Mouse (Mus musculus): ENCODE measurements at regions not wholly inside any gene's neighbourhood (a gene's known extent, or its start where the extent isn't known, plus 50 kb on each side); places are given as distances from the start of the nearest gene placed in this dataset.

DNA sequence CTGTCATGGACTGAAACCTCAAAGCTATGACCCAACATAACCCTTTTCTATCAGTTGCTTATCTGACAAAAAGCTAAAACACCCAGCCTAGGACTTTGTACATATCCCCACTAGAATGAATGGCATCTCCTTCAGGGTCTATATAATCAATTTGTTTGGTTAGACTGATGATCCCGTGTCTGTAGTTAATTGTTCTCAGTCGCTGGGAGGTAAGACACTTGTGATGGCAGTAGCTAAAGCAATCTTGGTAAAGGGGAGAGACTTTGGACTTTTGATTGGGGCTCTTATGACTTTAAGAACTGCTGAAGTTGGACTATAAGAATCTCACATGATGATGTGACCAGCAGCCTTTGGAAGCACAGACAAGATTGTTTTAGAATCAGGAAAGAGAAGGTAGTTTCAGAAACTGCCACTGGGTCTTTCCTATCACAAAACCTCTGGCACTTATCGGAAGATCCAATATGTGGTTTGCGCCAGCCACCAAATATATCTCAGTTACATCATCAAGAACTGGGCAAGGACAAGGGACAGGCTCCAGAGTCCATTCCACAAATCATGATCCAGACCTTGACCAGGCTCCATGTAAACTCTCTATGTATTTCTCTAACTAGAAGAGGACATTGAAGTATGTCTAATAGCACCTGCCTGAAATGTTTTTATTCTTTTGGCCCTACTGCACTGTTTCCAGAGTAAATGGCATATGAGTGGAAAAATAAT, 183.1 kb downstream of the Sp3 start:
- DNase-seq (ENCODE audit: low spot score in 2 of 2) = no peak

DNA sequence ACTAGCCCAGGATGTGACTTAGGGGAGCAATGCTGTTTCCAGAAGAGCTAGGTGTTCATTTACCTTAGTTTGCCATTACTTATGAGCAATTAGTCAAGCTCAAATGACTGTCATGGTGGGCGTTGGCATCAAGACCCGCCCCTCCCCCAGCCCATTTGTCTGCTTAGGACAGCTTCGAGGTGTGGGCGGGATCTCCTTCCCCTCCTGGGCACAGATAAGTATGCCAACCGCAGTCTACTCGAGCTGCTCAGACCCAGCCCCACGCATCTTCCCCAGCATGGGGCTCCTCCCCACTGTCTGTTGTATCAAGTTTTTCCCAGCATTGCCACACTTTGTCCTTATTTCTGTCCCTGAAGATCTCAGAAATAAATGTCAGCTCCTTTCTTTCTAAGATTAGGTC, 179.6 kb downstream of the Sp3 start:
- no peak for DNase-seq (ENCODE audit: low spot score in 2 of 2)

DNA sequence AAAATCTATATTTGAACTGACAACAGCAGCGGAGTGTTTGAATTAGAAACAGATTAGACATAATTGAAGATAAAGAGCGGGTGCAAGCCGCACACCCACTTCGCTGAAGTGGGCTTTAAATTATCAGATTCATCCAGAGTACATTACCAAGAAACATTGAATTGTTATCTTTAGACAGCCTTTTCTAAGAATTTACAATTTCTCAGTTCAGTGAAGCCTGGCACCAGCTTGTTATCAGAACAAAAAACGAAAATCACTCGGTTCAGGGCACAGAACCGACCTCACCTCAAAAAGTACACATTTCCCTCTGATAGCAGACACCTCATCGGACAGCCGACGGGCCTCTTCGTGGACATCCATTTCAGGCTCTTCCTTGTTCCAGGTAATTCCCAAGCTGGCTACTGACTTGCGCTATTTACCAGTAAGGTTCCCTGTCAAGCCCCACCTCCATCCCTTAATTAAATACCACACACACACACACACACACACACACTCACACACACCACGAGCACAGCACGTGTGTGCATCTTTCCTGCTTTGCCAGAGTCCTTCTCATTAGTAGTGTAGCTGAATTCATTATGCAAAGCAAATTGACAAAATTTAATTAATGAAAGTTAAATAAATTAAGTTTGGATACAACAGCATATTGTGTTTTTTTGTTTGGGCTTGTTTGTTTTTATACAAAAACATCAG, 166.8 kb downstream of the Sp3 start:
- no peak for DNase-seq (ENCODE audit: low spot score in 2 of 2)

DNA sequence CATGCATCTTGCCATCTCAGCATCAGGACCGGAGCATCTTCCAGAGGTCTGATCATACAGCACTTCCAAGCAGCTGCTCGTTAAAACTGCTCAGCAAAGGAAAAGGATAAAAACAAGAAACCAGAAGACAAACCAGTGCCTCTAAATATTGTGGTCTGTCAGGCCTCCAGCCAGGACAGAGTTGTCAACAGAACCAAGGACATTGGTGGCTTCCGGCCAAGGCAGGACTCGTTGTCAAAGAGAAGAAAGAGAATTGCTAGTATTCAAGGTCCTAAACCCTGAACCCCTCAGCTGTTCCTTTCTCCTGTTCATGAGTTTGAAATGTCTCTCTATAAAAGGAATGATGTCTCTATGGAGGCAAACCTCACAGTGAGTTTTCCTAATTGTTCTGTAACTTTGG, 155.0 kb downstream of the Sp3 start:
- no peak for DNase-seq (ENCODE audit: low spot score in 2 of 2)

DNA sequence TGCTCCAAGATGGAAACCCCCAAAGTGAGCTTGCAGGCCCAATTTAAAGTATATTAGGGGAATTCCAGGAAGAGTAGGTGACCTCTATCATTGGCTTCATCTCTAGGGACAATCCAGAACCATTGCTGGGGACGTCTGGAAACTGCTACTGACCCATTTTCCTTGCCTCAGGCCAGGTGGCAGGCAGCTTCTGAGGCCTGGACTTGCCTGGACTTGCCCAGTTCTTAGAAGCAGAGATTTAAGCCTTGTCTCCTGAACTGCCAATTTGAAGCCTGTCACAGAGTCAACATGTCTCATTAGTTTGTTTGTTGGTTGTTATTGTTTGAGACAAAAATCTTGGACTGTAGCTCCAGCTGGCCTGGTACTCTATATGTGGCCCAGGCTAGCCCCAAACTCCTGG, 151.1 kb downstream of the Sp3 start:
- no peak for DNase-seq (ENCODE audit: low spot score in 2 of 2)

DNA sequence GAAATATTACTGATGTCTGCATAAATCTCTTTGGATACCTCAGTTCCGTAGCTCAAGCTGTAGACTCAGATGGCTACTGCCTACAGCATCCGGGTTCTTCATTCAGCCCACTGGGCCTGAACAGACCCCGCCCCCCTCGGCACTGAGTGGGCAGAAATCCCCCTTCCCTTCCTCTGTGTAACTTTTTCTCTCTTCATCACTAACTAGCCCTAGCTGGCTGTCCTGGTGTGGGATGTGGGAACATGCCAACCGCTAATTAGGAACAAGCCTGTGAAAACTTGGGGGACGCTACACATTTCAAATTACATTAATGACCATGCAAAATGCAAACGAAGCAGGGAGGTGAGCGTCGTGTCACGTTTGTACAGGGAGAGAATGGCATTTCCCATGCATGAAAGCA, 147.5 kb downstream of the Sp3 start:
- no peak for DNase-seq (ENCODE audit: low spot score in 2 of 2)

DNA sequence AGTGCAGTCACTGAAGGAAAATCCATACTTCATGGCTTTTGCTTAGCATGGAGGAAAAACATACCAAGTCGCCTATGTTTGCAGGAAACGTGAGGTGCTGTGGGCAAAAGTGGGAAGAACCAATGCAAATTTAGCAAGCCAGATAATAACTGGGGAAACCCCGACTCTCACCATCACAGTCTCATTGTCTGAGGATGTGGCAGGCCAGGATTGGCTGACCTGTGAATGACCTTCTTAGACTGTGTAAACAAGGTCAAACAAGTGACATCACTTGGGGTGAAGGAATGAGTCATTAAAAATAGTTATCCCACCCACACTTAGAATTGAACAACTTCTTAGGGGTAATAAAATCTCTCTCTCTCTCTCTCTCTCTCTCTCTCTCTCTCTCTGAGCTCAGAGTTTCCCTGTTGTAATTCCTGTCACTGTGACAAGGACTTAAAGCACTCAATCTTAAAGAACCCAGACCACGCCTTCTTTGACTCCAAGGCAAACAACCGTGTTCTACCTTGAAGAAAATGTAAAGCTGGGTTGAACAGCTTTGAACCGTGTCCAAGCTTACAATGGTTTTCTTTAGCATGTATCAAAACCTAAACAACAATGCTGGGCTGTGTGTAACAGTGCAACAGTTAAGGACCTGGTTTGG, 142.0 kb downstream of the Sp3 start:
- no peak for DNase-seq (ENCODE audit: low spot score in 2 of 2)

DNA sequence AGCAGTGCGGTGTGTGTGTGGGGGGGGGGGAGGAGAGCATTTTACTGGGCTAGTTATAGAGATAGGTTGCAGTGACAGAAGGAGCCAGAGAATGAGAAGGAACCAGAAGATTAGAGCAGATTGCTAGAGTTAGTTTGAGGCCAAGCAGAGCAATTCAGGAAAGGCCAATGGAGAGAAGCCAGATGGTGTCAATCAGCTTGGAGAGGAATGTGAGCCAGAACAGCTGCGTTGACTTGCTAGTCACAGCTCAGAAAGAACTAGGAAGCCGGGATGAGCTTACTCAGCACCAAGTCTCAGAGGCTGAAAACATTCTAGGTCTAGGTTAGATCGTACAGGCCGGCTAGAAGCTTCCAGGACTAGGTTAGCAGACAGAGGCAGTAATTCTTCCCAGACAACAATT, 140.6 kb downstream of the Sp3 start:
- peak in 1 of 2 experiments; percentile 30 for DNase-seq (ENCODE audit: low spot score in 2 of 2)

DNA sequence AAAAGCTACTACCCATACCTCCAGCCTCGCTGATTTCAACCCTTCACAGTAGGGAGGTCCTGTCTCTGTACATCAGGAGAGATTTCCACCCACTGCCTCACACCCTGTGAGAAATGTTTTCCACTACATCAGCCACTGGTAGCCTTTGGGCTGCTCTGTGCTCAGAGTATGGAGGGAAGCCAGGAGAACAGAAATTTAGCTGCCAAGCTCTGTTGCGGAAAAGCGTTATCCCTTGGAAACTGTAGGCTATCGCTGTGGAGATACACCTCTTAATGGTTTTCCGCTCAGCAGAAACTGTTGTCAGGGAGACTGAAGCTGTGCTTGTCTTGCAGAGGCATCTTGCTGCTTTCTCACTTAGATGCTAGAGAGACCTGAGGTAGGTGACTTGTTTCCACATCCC, 138.9 kb downstream of the Sp3 start:
- DNase-seq (ENCODE audit: low spot score in 2 of 2) = peak in 1 of 2 experiments; percentile 13

DNA sequence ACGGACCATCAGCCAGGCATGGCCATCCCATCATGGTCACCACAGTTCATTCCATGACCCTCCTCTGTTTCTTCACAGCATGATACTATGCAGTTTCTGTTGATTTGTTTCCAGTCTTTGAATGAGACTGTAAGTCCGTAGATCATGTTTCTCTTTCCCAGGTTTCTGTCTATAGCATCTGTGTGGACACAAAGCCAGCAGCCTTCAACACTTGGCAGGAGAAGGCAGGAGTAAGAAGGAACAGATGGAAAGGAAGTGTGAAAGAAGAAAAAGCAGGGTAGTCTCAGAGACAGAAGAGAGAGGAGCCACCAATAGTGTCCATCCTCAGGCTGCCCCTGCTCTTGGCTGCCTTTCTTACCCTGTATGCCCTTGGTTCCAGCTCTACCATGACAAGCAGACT, 136.6 kb downstream of the Sp3 start:
- DNase-seq (ENCODE audit: low spot score in 2 of 2) = no peak

DNA sequence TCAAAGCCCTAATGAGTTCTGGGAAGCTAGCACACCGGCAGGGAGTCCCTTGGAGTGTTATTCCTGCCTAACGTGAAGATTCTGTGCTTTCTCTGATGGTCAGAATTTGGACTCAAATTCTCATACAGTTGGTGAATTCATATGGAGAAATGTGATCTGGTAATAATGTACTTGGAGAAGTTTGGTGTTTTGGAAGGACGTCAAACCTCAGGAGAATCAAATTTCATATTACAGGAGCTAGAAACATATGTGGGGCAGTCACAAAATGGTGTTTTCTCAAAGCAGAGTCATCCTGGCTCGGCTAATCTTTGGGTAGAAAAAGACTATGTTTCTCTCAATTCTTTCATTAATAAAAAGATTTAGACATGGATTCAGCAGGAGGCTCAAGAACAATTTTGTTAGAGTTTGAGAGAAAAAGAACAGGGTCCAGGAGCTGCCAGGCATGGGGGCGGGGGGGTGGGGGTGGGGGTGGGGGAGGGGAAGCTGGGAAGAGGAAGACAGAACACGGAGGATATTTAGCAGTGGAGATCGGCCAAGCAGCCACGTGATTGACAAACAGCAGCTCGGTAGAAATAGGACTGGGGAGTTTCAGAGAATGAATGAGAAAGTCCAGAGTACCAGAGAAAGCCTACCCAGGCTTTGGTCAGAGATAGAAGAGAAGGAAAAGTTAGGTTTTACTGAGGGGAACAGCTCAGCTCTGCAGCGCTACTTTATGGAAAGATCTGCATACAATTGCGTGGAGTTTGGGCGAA, 130.6 kb downstream of the Sp3 start:
- no peak for DNase-seq (ENCODE audit: low spot score in 2 of 2)

DNA sequence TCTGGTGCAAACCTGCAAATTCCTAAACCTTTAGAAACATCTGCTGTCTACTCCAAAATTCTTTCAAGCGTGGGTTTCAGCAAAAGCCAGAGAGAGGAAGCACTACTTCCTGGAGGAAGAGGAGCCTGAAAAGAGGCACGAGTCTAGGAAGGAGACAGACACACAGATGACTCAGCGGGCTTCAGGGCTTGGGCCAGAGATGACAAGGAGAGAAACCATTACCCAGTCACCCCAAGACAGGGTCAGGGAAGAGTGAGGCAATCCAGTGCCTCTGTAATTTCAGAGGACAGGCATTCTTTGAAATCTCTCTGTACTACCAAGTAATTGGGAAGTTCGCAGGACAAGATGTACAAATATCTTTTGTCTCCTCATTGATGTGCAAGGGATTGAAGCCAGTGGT, 127.7 kb downstream of the Sp3 start:
- no peak for DNase-seq (ENCODE audit: low spot score in 2 of 2)

DNA sequence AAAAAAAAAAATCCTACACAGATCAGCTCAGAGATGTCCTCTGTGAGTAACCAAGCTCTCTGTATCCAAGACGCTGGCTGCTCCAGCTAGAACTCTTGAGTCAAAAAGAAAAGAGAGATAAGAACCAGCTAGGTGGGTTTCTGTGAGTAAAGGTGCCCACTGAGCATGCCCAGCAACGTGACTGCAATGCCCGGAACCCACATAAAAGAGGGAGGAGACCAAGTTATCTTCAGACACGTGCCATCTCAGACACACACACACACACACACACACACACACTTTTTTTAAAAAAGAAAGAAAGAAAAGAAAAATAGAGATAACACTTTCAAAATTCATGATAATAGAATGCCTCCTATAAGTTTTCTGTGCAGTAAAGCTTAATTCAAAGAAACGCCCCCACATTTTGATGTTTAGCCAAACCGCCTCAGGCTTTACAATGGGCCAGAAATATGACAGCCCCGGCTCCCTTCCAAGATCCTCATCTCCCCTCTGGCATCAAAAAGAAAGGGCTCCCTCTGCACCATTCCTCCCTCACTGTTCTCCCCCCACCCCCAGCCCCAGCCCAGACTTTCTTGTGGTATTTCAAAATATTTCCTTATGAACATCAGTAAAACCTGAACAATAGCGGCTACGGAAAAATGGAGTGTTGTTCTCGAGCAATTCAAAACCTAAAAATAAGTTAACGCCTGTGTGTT, 124.8 kb downstream of the Sp3 start:
- no peak for DNase-seq (ENCODE audit: low spot score in 2 of 2)

DNA sequence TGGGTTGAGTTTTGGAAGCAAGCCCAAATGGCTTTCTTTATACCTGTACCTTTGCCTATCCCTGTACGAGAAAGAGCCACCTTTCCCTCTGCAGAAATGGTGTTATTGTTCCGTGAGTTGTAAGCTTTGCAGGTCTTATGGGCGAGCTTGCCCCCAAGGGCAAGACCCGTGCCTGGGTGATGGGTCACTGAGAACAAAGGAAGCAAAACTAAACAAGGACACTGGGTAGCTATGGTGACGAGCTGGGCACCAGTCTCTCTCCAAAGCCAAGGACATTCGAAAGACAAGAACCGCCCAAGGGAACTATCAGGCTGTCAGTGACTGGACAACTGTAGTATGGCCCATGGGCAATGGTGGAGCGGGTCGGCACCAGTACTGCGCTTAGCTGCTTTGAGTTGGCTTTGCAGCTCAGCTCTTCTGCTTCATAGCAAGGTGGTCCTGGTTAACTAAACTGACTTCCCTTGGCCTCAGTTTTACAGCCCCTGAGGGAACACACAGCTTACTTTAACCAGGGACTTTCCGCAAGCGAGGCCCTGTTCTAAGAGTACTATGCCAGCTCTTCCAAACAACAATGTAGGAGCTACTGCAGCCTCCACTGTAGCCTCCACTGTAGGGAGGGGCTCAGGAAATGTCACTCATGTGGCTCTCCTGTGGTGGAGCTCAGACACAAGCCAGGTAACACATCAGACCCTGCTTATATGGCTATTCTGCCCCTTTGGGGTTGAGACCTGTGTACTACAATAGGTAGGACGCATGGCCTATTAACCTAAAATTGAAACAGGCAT, 124.1 kb downstream of the Sp3 start:
- no peak for DNase-seq (ENCODE audit: low spot score in 2 of 2)

DNA sequence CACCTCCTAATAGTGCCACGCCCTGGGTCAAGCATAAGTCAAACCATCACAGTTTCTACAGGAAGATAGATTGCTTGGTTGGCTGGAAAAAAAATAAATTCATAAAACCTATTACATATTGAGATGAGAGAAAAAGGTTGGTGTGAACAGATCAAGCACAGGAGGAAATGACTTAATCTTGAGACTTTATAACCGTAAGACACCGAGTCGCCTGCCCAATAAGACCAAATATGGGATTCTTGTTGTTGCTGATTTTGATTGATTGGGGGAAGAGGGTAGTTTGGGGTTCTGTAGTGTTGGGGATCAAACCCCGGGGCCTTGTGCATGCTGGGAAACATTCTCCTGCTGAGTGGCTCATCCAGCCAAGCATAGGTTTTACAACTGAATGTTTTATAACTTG, 122.9 kb downstream of the Sp3 start:
- no peak for DNase-seq (ENCODE audit: low spot score in 2 of 2)

DNA sequence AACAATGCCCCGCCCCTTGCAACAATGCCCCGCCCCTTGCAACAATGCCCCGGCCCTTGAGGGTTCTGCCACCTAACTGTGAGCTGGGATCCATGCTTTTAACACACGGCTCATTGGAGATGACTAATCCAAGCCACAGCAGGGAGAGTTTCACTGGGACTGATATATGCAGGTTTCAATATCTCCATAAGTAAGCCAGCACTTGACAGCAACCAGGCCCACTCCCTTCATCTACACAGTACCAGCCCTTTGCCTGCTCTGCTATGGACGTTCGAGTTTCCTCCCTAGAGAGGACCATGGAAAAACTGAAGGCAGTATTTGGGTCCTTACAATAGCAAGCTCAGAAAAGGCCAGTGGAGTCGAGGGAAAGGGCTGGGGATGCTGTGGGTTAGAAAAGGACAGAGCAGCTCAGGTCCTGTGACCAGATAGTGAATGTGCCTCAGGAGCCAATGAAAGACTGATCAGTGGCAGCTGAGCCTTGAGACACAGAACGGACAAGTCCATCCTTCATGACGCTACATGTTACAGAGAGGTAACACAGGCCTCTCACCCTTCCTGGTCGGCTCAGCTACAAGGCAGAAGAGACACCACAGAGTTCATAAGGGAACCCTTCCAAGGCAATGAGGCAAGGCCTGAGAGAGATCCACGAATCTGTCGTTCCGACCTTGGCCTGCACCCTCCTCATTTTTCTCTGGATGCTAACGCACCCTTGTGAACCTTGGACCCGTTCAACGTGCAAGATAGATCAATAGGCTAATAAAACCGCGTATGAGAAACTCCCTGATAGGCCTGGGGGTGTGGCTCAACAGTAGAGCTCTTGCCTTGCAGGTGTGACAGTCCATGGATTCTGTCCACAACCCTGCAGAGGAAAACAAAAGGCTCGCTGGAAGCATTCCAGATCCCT, 114.5 kb downstream of the Sp3 start:
- DNase-seq (ENCODE audit: low spot score in 2 of 2) = no peak

DNA sequence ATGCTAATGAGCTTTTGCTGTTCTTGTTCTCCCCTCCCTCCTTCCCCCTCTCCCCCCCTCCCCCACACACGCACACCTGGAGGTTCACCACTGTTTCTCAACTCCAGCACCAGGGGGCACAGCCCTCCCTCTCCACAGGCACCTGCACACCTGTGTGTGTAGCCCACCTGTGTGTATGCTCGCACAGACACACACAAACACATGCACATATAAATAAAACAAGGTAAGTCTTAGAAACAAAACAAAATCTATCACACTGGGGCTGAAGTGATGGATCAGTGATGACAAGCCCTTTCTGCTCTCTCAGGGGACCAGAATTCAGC, 113.9 kb downstream of the Sp3 start:
- no peak for DNase-seq (ENCODE audit: low spot score in 2 of 2)

DNA sequence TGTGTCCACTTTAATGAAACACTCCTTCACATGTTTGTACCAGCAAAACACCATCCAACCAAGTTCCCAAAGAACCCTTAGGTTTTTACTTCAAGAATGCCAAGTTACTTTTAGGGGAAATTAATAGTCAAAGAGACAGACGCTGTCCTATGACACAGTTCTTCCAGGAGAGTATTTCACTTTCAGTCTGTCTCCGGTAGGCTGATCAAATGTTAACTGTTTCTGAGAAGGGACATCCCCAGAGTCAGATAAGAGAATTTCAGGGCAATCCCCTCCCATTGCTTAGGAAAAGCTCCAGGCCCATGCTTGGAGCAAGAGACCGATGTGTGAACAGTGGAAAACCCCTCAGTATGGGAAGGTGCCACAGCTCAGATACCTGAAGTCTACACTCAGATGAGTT, 112.1 kb downstream of the Sp3 start:
- no peak for DNase-seq (ENCODE audit: low spot score in 2 of 2)

DNA sequence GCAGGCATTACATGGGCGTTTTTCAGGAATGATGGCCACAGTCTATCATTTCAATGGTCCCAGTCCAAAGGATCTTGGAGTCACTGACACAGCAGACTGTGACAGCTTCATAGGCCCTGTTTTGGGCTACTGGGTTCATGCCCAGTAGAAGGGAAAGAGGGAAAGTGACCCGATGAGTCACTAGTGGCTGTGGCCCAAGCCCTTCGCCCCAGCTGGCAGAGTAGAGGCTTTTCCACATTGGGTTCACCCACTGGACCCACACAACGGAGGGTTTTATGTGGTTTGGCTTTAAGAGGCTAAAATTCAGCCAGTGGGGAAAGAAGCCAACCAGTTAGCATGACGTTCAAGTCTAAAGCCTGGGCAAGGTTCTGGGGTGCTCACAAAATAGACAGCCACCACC, 108.4 kb downstream of the Sp3 start:
- DNase-seq (ENCODE audit: low spot score in 2 of 2) = peak; percentile 33 to 56

DNA sequence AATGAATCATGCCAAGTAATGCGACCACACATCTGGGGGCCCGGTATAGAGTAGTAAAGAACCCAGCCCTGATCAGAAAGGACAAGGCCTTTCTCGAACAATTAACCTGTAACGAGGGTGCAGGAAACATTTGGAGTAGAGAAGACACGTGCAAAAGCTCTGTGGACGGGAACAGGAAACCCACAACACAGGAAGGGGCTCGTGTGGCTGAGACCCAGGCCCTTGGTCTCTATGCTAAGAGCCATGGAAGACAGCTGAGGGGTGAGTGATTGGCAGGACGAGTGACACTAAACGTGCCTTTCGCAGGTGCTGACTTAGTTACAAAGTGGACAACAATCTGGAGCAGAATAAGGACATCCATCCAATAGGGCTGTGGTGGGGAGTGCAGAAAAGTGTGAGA, 106.3 kb downstream of the Sp3 start:
- DNase-seq (ENCODE audit: low spot score in 2 of 2) = no peak
